Mouse (Mus musculus): ENCODE results near the gene Vav3. TPM values are rescaled to one million over a fixed set of nuclear protein-coding genes. Genes with fewer than 3 reads are reported as not detected.

Gene Vav3
- polyA plus RNA-seq, 1 experiment from 2014 or later: 13.8 TPM

DNA sequence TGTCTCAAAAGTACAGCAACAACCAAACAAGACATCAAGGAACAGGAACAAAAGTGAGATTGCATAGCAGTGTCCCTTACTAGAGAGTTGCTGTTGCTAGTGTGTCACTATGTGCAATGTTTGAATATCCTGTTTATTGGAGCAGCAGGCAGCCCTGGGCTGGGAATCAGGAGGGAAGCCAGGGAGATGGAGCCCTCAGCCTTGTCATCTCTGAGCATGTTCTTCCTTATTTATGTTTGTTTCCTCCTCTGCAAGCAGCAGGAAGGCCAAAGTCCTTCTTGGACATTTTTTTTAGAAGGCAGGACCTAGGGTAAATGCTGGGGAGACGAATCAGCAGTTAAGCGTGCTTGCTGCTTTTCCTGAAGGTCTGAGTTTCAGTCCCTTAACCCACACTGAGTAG is 140.2 kb downstream of the Vav3 start:
- 89% methylated on average over 2 of the region's 2 CpGs for WGBS
- H3K27me3 ChIP-seq: no peaks in the 10 kb centered on the region
- no peak overlapping the region for H3K4me3 ChIP-seq
- no peaks in the 10 kb centered on the region for H3K4me1 ChIP-seq
- no peak overlapping the region for H3K4me2 ChIP-seq
- no peak overlapping the region for H3K9ac ChIP-seq
- H3K36me3 ChIP-seq: no peaks in the 10 kb centered on the region
- ATAC-seq (ENCODE audit: insufficient number of reproducible peaks, insufficient read depth, low FRiP score, low TSS enrichment, low read depth): no peak
- no peaks in the 10 kb centered on the region for H3K9me3 ChIP-seq
- no peak overlapping the region for H3K27ac ChIP-seq

DNA sequence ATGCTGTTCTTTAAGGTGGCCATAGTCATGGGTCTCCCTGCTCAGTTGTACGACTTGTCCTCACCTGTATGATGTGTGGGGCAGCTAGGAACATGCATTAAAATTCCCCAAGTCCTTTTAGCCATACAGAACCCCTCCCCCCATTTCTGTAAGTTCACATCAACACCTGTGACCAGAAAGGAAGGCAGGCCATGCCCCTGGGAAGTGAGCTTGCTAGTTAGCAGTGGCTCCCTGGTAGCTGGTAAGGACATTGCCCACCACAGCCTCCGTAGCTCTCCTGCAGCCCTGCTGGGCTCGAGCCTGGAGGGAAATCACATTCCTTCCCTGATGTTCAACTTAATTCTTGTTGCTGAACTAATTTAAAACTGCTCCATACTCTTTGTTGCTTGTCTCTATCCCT is 146.3 kb downstream of the Vav3 start:
- Histone ChIP-seq H3K27ac (no peak overlapping the region), H3K27me3 (no peaks in the 10 kb centered on the region), H3K4me2 (no peak overlapping the region), H3K4me3 (no peak overlapping the region), H3K9ac (no peak overlapping the region), H3K4me1 (no peaks in the 10 kb centered on the region), H3K36me3 (no peaks in the 10 kb centered on the region), H3K9me3 (no peaks in the 10 kb centered on the region)
- ATAC-seq (ENCODE audit: insufficient number of reproducible peaks, insufficient read depth, low FRiP score, low TSS enrichment, low read depth): no peak
- 58% methylated on average over 3 of the region's 3 CpGs for WGBS

DNA sequence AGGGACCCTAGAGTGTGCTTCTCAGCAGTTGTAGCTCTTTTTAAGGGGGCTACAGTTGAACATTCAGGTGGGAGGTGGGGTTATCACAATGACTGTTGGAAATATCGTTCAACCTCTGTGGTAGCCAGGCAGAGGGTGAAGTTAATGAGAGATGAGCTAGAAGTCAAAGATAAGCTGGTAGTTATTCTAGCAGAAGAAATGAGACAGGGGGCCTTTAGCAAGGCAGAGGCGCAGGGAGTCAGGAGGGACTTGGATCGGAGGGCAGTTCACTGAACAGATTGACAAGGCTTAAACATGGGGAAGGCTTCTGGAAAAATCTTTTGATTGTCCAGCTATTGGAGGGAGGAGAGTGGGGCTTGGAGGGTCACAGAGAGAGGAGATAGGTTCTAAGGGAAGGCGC is 147.4 kb downstream of the Vav3 start:
- no peak overlapping the region for H3K27ac ChIP-seq
- ATAC-seq (ENCODE audit: insufficient number of reproducible peaks, insufficient read depth, low FRiP score, low TSS enrichment, low read depth): no peak
- 96% methylated on average over 4 of the region's 4 CpGs for WGBS
- H3K4me3 ChIP-seq: no peak overlapping the region
- H3K9ac ChIP-seq: no peak overlapping the region
- H3K4me2 ChIP-seq: no peak overlapping the region
- H3K36me3 ChIP-seq: no peaks in the 10 kb centered on the region
- H3K9me3 ChIP-seq: no peaks in the 10 kb centered on the region
- H3K27me3 ChIP-seq: no peaks in the 10 kb centered on the region
- no peaks in the 10 kb centered on the region for H3K4me1 ChIP-seq

DNA sequence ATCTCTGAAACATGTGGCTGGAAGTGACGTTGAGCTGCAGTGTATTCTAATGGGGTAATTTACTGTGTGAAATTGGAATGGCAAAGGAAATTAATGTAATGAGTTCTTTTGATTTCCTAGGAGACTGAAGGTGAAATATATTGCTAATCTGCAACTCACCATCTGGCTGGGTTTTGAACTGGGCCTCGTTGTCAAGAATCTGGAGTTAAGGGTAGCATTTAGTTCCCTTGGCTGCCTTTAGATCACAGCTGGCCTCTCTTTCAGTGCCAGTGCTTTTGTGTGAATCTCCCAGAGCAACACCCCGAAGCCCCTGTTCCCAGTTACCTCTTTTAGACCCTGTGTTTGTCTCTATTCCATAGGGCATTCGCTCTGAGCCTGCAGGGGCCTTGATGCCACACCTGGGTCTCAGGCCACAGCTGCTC is 148.3 kb downstream of the Vav3 start:
- no peak for ATAC-seq (ENCODE audit: insufficient number of reproducible peaks, insufficient read depth, low FRiP score, low TSS enrichment, low read depth)
- Histone ChIP-seq H3K4me2 (no peak overlapping the region), H3K4me1 (no peaks in the 10 kb centered on the region), H3K9me3 (no peaks in the 10 kb centered on the region), H3K9ac (no peak overlapping the region), H3K27me3 (no peaks in the 10 kb centered on the region), H3K27ac (no peak overlapping the region), H3K36me3 (no peaks in the 10 kb centered on the region), H3K4me3 (no peak overlapping the region)
- 51% methylated on average over 4 of the region's 4 CpGs for WGBS

DNA sequence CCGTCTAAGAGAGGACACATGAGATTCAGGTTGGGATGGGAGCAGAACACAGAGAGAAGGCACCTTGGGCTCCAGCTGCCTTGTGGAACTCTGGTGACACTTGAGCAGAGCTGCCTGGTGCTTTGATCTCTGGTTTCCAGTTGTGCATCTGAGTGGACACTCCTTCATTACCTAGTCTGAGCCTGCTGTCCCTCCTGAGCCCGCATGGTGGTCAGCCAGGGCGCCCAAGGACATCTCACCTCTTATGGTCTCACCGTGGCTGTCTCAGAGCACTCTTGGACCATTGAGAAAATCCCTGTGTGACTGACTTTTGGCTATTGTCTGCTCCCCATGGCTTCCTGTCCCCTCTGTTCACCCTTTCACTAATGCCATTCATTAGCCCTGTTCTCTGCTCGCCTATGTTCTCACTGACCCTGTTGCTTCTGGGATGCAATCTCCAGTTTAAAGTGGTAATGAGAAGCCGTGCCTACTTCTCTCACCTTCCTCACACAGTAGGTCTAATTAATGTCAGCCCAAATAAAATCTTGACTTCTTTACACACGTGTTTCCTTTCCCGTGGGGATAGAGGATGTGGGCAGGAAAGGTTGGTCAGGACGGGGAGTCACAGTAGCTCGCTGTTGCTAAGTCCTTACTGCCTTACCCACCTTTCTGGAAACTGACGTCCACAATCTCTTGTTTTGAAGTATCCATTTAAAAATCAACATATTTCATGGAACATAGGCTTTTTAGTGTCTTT is 150.3 kb downstream of the Vav3 start:
- Histone ChIP-seq H3K9me3 (no peaks in the 10 kb centered on the region), H3K27ac (no peak overlapping the region), H3K4me1 (no peaks in the 10 kb centered on the region), H3K4me2 (no peak overlapping the region), H3K9ac (no peak overlapping the region), H3K36me3 (no peaks in the 10 kb centered on the region), H3K27me3 (no peaks in the 10 kb centered on the region), H3K4me3 (no peak overlapping the region)
- no peak for ATAC-seq (ENCODE audit: insufficient number of reproducible peaks, insufficient read depth, low FRiP score, low TSS enrichment, low read depth)
- WGBS: 67% methylated on average over 11 of the region's 11 CpGs

DNA sequence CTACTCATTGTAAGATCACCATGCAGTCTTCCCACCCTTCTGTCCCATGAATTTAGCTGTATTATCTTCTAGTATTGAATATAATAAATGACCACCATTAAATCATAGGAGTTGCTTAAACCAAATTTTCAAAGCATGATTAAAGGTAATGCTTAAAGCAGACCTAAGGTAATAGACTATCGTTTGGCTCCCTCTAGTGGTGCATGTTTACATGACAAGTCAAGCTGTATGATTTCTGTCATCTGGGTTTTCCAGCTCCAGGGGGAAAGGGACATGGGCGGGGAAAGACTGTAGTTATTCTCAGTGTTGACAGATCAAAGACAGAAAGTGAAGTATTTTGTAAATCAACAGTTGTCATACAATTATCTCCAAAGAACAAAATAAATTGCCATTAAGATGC is 151.1 kb downstream of the Vav3 start:
- ATAC-seq (ENCODE audit: insufficient number of reproducible peaks, insufficient read depth, low FRiP score, low TSS enrichment, low read depth): no peak
- Histone ChIP-seq H3K36me3 (no peaks in the 10 kb centered on the region), H3K27me3 (no peaks in the 10 kb centered on the region), H3K9me3 (no peaks in the 10 kb centered on the region), H3K27ac (no peak overlapping the region), H3K9ac (no peak overlapping the region), H3K4me3 (no peak overlapping the region), H3K4me1 (no peaks in the 10 kb centered on the region), H3K4me2 (no peak overlapping the region)
- 4% methylated on average over 2 of the region's 2 CpGs for WGBS

DNA sequence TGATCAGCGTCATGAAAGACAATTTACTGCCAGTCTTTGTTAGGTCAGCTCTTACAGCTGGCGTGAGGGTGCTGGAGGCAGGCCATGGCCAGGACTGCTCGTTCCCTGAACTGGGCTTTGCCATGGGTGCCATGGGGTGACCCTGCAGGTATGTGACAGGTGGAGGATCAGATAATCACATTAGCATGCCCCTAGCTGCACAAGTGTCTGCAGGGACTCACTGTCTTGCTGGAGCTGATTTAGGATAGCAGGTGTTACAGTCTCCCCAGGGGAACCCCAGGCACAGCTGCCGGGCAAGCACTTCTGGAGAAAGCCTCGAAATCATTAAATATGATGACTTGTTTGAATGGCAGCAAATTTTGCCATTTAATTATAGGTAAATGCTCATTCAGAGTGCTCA is 156.0 kb downstream of the Vav3 start:
- ATAC-seq (ENCODE audit: insufficient number of reproducible peaks, insufficient read depth, low FRiP score, low TSS enrichment, low read depth): no peak
- Histone ChIP-seq H3K27me3 (no peaks in the 10 kb centered on the region), H3K9ac (no peak overlapping the region), H3K4me1 (no peaks in the 10 kb centered on the region), H3K4me3 (no peak overlapping the region), H3K9me3 (no peaks in the 10 kb centered on the region), H3K4me2 (no peak overlapping the region), H3K36me3 (no peaks in the 10 kb centered on the region), H3K27ac (no peak overlapping the region)
- WGBS: 66% methylated on average over 5 of the region's 5 CpGs

DNA sequence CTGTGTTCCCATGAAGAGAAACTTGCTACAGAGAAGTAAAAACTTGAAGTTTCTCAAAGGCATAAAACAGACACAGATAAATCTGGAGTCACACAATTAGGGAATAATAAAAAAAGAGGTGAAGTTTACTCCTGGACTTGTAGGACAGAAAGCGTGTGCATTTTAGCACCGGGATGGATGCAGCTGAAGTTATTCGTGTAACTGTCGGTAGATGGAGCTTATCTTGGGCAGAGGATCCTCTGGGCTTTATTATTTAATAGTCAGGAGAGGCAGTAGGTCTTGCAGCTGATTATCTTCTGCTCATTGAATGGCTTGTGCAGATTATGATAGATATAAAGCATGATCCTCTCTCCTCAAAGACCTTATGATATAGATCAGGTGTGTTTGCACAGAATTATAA is 156.6 kb downstream of the Vav3 start:
- Histone ChIP-seq H3K4me3 (no peak overlapping the region), H3K27me3 (no peaks in the 10 kb centered on the region), H3K4me1 (no peaks in the 10 kb centered on the region), H3K4me2 (no peak overlapping the region), H3K27ac (no peak overlapping the region), H3K9me3 (no peaks in the 10 kb centered on the region), H3K36me3 (no peaks in the 10 kb centered on the region), H3K9ac (no peak overlapping the region)
- 84% methylated on average over 4 of the region's 4 CpGs for WGBS
- ATAC-seq (ENCODE audit: insufficient number of reproducible peaks, insufficient read depth, low FRiP score, low TSS enrichment, low read depth): no peak

DNA sequence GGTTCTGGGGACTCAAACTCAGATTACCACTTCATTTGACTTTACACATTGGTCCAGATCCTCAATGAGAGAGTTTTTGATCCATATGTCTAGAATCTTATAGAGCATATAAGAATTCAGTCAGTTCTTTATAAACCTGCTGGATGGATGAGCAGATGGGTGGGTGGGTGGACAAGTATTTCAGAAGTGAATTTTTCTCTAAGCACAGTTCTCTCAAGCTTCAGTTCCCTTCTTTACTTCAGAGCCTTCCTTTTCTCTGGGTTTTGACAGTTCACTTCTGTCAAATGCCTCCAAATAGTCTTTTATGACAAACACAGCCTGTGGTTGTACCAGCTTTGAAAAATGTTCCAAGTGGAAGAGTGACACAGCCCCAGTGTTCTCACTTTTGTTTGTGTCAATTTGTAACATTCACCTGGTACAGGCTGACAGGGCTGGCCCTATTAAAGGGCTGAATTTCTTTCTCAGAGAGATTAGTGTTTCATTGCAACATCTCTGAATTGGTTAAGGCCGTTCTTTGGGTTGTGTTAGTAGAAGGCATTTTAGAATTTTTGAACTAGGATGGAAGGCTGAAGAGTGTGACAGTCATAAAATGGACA is 159.5 kb downstream of the Vav3 start:
- no peaks in the 10 kb centered on the region for H3K4me1 ChIP-seq
- H3K36me3 ChIP-seq: no peaks in the 10 kb centered on the region
- no peaks in the 10 kb centered on the region for H3K27me3 ChIP-seq
- ATAC-seq (ENCODE audit: insufficient number of reproducible peaks, insufficient read depth, low FRiP score, low TSS enrichment, low read depth): no peak
- WGBS: 82% methylated on average over 1 of the region's 1 CpGs
- H3K9ac ChIP-seq: no peak overlapping the region
- H3K27ac ChIP-seq: no peak overlapping the region
- H3K4me2 ChIP-seq: no peak overlapping the region
- no peak overlapping the region for H3K4me3 ChIP-seq
- no peaks in the 10 kb centered on the region for H3K9me3 ChIP-seq

DNA sequence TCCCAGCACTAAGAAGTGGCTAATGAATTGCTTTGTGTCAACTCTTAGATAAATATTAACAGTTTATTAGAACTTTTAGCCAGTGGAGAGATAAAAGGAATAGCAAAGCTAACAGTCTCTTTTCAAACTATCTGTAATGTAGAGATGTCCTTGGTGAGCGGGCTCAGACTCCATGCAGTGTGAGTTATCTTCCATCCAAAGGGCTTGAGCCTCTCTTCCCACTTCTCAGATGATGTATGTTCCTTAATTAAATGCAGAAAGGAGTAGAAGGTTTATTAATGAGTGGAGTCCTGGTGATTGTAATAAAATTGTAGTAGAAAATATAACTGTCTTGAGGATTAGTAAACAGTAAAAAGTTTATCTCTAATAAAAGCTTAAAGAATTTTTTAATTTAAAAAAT is 169.3 kb downstream of the Vav3 start:
- no peaks in the 10 kb centered on the region for H3K9me3 ChIP-seq
- no peak overlapping the region for H3K9ac ChIP-seq
- H3K4me3 ChIP-seq: no peak overlapping the region
- H3K27me3 ChIP-seq: no peaks in the 10 kb centered on the region
- no peak overlapping the region for H3K4me2 ChIP-seq
- no peaks in the 10 kb centered on the region for H3K36me3 ChIP-seq
- WGBS: 82% methylated on average over 1 of the region's 1 CpGs
- ATAC-seq (ENCODE audit: insufficient number of reproducible peaks, insufficient read depth, low FRiP score, low TSS enrichment, low read depth): no peak
- no peak overlapping the region for H3K27ac ChIP-seq
- H3K4me1 ChIP-seq: no peaks in the 10 kb centered on the region

DNA sequence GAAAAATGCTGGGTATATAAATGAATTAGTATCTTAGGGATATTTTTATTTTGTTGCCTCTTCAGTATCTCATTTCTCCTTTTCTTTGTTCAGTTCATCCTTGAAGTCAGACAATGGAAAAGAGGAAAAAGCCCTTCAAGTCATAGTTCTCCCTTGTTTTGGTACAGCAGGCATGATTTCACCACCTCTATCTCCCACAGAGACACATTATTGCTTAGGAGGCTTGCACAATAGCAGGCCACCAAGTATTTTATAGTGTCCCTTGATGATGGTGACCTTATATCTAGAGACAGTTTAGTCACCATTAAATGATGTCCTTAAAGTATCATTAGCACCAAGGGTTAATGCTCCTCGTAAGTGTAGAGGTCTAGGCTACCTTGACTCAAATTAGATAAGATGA is 171.4 kb downstream of the Vav3 start:
- no peak for ATAC-seq (ENCODE audit: insufficient number of reproducible peaks, insufficient read depth, low FRiP score, low TSS enrichment, low read depth)
- Histone ChIP-seq H3K36me3 (no peaks in the 10 kb centered on the region), H3K4me3 (no peak overlapping the region), H3K9me3 (no peaks in the 10 kb centered on the region), H3K9ac (no peak overlapping the region), H3K27me3 (no peaks in the 10 kb centered on the region), H3K4me2 (no peak overlapping the region), H3K4me1 (no peaks in the 10 kb centered on the region), H3K27ac (no peak overlapping the region)
- WGBS: 86% methylated on average over 1 of the region's 1 CpGs

DNA sequence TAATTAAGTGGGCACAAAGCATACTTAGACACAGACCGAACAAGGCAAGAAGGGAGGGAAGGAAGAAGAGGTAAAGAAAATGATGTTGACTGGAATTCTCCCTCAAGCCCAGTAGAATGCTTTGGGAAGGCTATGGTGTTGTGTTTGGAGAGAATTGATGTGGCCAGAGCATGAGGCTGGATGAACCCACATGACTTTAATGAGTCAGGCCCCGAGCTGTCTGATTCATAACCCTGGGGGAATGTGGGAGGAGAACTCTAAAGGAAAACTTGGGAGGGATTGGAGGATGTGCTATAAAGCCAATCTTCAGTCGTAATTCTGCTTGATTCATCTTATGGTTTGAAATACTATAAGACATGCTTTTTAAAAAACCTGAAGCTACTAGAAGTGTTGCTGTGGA is 175.0 kb downstream of the Vav3 start:
- Histone ChIP-seq H3K4me2 (no peak overlapping the region), H3K9ac (no peak overlapping the region), H3K36me3 (no peaks in the 10 kb centered on the region), H3K9me3 (no peaks in the 10 kb centered on the region), H3K27me3 (no peaks in the 10 kb centered on the region), H3K4me1 (no peaks in the 10 kb centered on the region), H3K4me3 (no peak overlapping the region), H3K27ac (no peak overlapping the region)
- WGBS: 56% methylated on average over 3 of the region's 3 CpGs
- no peak for ATAC-seq (ENCODE audit: insufficient number of reproducible peaks, insufficient read depth, low FRiP score, low TSS enrichment, low read depth)
